Mouse (Mus musculus): Measurements from ENCODE around the gene Slc44a3. TPM values are rescaled to one million over a fixed set of nuclear protein-coding genes. Genes with fewer than 3 reads are reported as not detected.

The Slc44a3 gene
- polyA plus RNA-seq, 1 experiment from 2014 or later, result 12.2 TPM

GRCm38 (mm10) chr3:121536803-121537202 lies 4.6 kb upstream of the Slc44a3 start:
- DNase-seq, result no peak
- TF ChIP-seq CTCF (IDR thresholded peaks at IDR 0.05; ENCODE audit: low read depth), result no peak
- WGBS, result 54% methylated on average over 9 of the region's 9 CpGs
- Histone ChIP-seq H3K27me3 (ENCODE audit: insufficient read depth, low read length) (no peaks in the 10 kb centered on the region), H3K4me2 (no peak overlapping the region), H3K4me1 (ENCODE audit: insufficient read depth) (peaks cover 7% of the 10 kb centered on the region), H3K9ac (no peak overlapping the region), H3K9me3 (ENCODE audit: low read depth, low read length) (no peaks in the 10 kb centered on the region), H3K4me3 (ENCODE audit: low read depth, low read length) (no peak overlapping the region), H3K36me3 (ENCODE audit: insufficient read depth) (no peaks in the 10 kb centered on the region), H3K27ac (ENCODE audit: low read depth) (peak overlapping the region; percentile 44)
- ATAC-seq (ENCODE audit: insufficient read depth), result no peak

GRCm38 (mm10) chr3:121535813-121536504 lies 3.8 kb upstream of the Slc44a3 start:
- ATAC-seq (ENCODE audit: insufficient read depth) (no peak), DNase-seq (peak; percentile 84)
- H3K4me1 ChIP-seq (ENCODE audit: insufficient read depth), result peaks cover 7% of the 10 kb centered on the region
- no peaks in the 10 kb centered on the region for H3K36me3 ChIP-seq (ENCODE audit: insufficient read depth)
- H3K27me3 ChIP-seq (ENCODE audit: insufficient read depth, low read length), result no peaks in the 10 kb centered on the region
- 83% methylated on average over 3 of the region's 3 CpGs for WGBS
- H3K9me3 ChIP-seq (ENCODE audit: low read depth, low read length), result no peaks in the 10 kb centered on the region
- no peak overlapping the region for H3K4me2 ChIP-seq
- no peak overlapping the region for H3K4me3 ChIP-seq (ENCODE audit: low read depth, low read length)
- no peak overlapping the region for H3K27ac ChIP-seq (ENCODE audit: low read depth)
- H3K9ac ChIP-seq, result no peak overlapping the region
- peak; percentile 85 for TF ChIP-seq CTCF (IDR thresholded peaks at IDR 0.05; ENCODE audit: low read depth)

- peak; percentile 64 for ATAC-seq (ENCODE audit: insufficient read depth)
- Histone ChIP-seq H3K27me3 (ENCODE audit: insufficient read depth, low read length) (no peaks in the 10 kb centered on the region), H3K27ac (ENCODE audit: low read depth) (peak overlapping the region; percentile 90), H3K4me3 (ENCODE audit: low read depth, low read length) (peak overlapping the region; percentile 43), H3K4me1 (ENCODE audit: insufficient read depth) (peaks cover 15% of the 10 kb centered on the region), H3K9ac (peak overlapping the region; percentile 32), H3K9me3 (ENCODE audit: low read depth, low read length) (no peaks in the 10 kb centered on the region), H3K4me2 (peak overlapping the region; percentile 69), H3K36me3 (ENCODE audit: insufficient read depth) (no peaks in the 10 kb centered on the region)
- 27% methylated on average over 16 of the region's 16 CpGs for WGBS
- no peak for TF ChIP-seq CTCF (IDR thresholded peaks at IDR 0.05; ENCODE audit: low read depth)
- peak; percentile 88 for DNase-seq
Measured at GRCm38 (mm10) chr3:121531370-121532148, 645 bp downstream of the Slc44a3 start.

GRCm38 (mm10) chr3:121530546-121531258 lies 1.5 kb downstream of the Slc44a3 start:
- H3K4me2 ChIP-seq, result peak overlapping the region; percentile 69
- H3K4me1 ChIP-seq (ENCODE audit: insufficient read depth), result peaks cover 21% of the 10 kb centered on the region
- H3K36me3 ChIP-seq (ENCODE audit: insufficient read depth), result no peaks in the 10 kb centered on the region
- ATAC-seq (ENCODE audit: insufficient read depth) (peak; percentile 50), DNase-seq (no peak)
- peak overlapping the region; percentile 90 for H3K27ac ChIP-seq (ENCODE audit: low read depth)
- no peaks in the 10 kb centered on the region for H3K9me3 ChIP-seq (ENCODE audit: low read depth, low read length)
- TF ChIP-seq CTCF (IDR thresholded peaks at IDR 0.05; ENCODE audit: low read depth), result no peak
- H3K27me3 ChIP-seq (ENCODE audit: insufficient read depth, low read length), result no peaks in the 10 kb centered on the region
- 24% methylated on average over 10 of the region's 10 CpGs for WGBS
- H3K9ac ChIP-seq, result no peak overlapping the region
- peak overlapping the region; percentile 43; the same call in 1 of the 2 replicates for H3K4me3 ChIP-seq (ENCODE audit: low read depth, low read length)

- TF ChIP-seq CTCF (IDR thresholded peaks at IDR 0.05; ENCODE audit: low read depth), result no peak
- no peaks in the 10 kb centered on the region for H3K36me3 ChIP-seq (ENCODE audit: insufficient read depth)
- H3K4me1 ChIP-seq (ENCODE audit: insufficient read depth), result peaks cover 25% of the 10 kb centered on the region
- H3K27ac ChIP-seq (ENCODE audit: low read depth), result peak overlapping the region; percentile 66
- ATAC-seq (ENCODE audit: insufficient read depth), result no peak
- 46% methylated on average over 17 of the region's 17 CpGs for WGBS
- H3K4me3 ChIP-seq (ENCODE audit: low read depth, low read length), result no peak overlapping the region
- H3K4me2 ChIP-seq, result no peak overlapping the region
- DNase-seq, result peak; percentile 56
- no peak overlapping the region for H3K9ac ChIP-seq
- no peaks in the 10 kb centered on the region for H3K9me3 ChIP-seq (ENCODE audit: low read depth, low read length)
- H3K27me3 ChIP-seq (ENCODE audit: insufficient read depth, low read length), result no peaks in the 10 kb centered on the region
Measured at GRCm38 (mm10) chr3:121526096-121527093, 5.8 kb downstream of the Slc44a3 start.

- DNase-seq, result no peak
- Histone ChIP-seq H3K36me3 (ENCODE audit: insufficient read depth) (no peaks in the 10 kb centered on the region), H3K4me1 (ENCODE audit: insufficient read depth) (0 out of 2 replicates have a peak, but pooled peaks cover 10% of the 10 kb centered on the region), H3K9ac (no peak overlapping the region), H3K4me2 (no peak overlapping the region), H3K27me3 (ENCODE audit: insufficient read depth, low read length) (no peaks in the 10 kb centered on the region), H3K9me3 (ENCODE audit: low read depth, low read length) (no peaks in the 10 kb centered on the region), H3K27ac (ENCODE audit: low read depth) (no peak overlapping the region), H3K4me3 (ENCODE audit: low read depth, low read length) (no peak overlapping the region)
- ATAC-seq (ENCODE audit: insufficient read depth), result no peak
- 75% methylated on average over 10 of the region's 10 CpGs for WGBS
- no peak for TF ChIP-seq CTCF (IDR thresholded peaks at IDR 0.05; ENCODE audit: low read depth)
Measured at GRCm38 (mm10) chr3:121521633-121522125, 10.5 kb downstream of the Slc44a3 start.
